Mouse (Mus musculus) lung, adult 18-20 months (tissue): Measurements from ENCODE around the gene Etnk2.
"Not testable (repeated sequence)": the region's sequence is repeated elsewhere in the genome, so short reads cannot be mapped to it uniquely, and the experiment has no call there.

Source experiments
- DNase-seq, 2 experiments: peaks; one replicate each; pipeline ENCODE4 v3.0.0; 2022; ENCODE audit warnings: mixed read lengths in 2 of 2

The Etnk2 gene

GRCm38 (mm10) chr1:133363276-133364021 is at the start of gene Etnk2:
Gene Etnk2 (plus strand): TSS chr1:133363572.
- DNase-seq = peak; percentile 77 to 84

GRCm38 (mm10) chr1:133314364-133314763 is 49.0 kb upstream of the Etnk2 start:
- DNase-seq = peak; percentile 44 to 67

- no peak for DNase-seq
Measured at GRCm38 (mm10) chr1:133315775-133316174, 47.6 kb upstream of the Etnk2 start.

- DNase-seq = no peak
Measured at GRCm38 (mm10) chr1:133316577-133316976, 46.8 kb upstream of the Etnk2 start.

GRCm38 (mm10) chr1:133317149-133317548 is 46.2 kb upstream of the Etnk2 start:
- DNase-seq = no peak

GRCm38 (mm10) chr1:133321267-133321925 is 42.0 kb upstream of the Etnk2 start, which contains the start of gene Kiss1:
Gene Kiss1 (plus strand): TSS chr1:133321875.
- peak; percentile 48 to 74 for DNase-seq

- DNase-seq = no peak
Measured at GRCm38 (mm10) chr1:133323333-133323732, 40.0 kb upstream of the Etnk2 start.

- no peak for DNase-seq
Measured at GRCm38 (mm10) chr1:133325951-133326350, 37.4 kb upstream of the Etnk2 start.

GRCm38 (mm10) chr1:133327094-133327493 is 36.3 kb upstream of the Etnk2 start:
- no peak for DNase-seq

GRCm38 (mm10) chr1:133328299-133328795 is 35.0 kb upstream of the Etnk2 start:
- no peak for DNase-seq

GRCm38 (mm10) chr1:133328896-133329637 is 34.3 kb upstream of the Etnk2 start:
- DNase-seq = peak; percentile 53 to 65

GRCm38 (mm10) chr1:133329638-133329964 is 33.8 kb upstream of the Etnk2 start:
- DNase-seq = no peak

- DNase-seq = no peak
Measured at GRCm38 (mm10) chr1:133331142-133331541, 32.2 kb upstream of the Etnk2 start.

- DNase-seq = no peak
Measured at GRCm38 (mm10) chr1:133332656-133333430, 30.5 kb upstream of the Etnk2 start.

GRCm38 (mm10) chr1:133333937-133334336 is 29.4 kb upstream of the Etnk2 start:
- DNase-seq = no peak

- DNase-seq = not testable (repeated sequence)
Measured at GRCm38 (mm10) chr1:133340403-133340802, 23.0 kb upstream of the Etnk2 start.

- DNase-seq = no peak
Measured at GRCm38 (mm10) chr1:133344357-133344756, 19.0 kb upstream of the Etnk2 start.

GRCm38 (mm10) chr1:133346531-133346930 is 16.8 kb upstream of the Etnk2 start:
- no peak for DNase-seq

- DNase-seq = no peak
Measured at GRCm38 (mm10) chr1:133347226-133347625, 16.1 kb upstream of the Etnk2 start.

- peak; percentile 19 to 26 for DNase-seq
Measured at GRCm38 (mm10) chr1:133347693-133348520, 15.5 kb upstream of the Etnk2 start.

- DNase-seq = no peak
Measured at GRCm38 (mm10) chr1:133350210-133350609, 13.2 kb upstream of the Etnk2 start, which contains the start of gene Ren1. Gene Ren1 (plus strand): TSS chr1:133350510.

- DNase-seq = no peak
Measured at GRCm38 (mm10) chr1:133351762-133352161, 11.6 kb upstream of the Etnk2 start.
